Mouse (Mus musculus) stomach, embryonic 16.5 days (tissue): ENCODE measurements around the gene Ccdc169. TPM values are rescaled to one million over a fixed set of nuclear protein-coding genes. Genes with fewer than 3 reads are reported as not detected.

Source experiments
- microRNA-seq: library from miRNA; unstranded; fragments of <30 nt; microRNA quantifications from one replicate; pipeline ENCODE4, GENCODE M21; 2016
- polyA plus RNA-seq: library from polyadenylated mRNA; unstranded; fragments of >200 nt; fragmentation: Nextera tagmentation; extraction: Ambion mirVana; gene quantifications from 2 replicates; pipeline ENCODE4 v1.2.1, GENCODE M21; 2015

Ccdc169 gene
- polyA plus RNA-seq, 1 experiment from 2014 or later: not detected

Small RNA genes lying within 50 kb of the gene (microRNA-seq; reads per million reads assigned to microRNA genes)
- gene Gm22029: not detected

Other genes with a start within 250 kb of the Ccdc169 start
- gene Sertm1, start 221.5 kb upstream of the Ccdc169 start, polyA plus RNA-seq: 0.10 TPM in 2 replicates
- gene Ccna1, start 81.8 kb upstream of the Ccdc169 start, polyA plus RNA-seq: 1.6 and 1.8 TPM in 2 replicates
- gene Spg20, start 25.2 kb upstream of the Ccdc169 start, polyA plus RNA-seq: 36.0 and 40.1 TPM in 2 replicates
- gene Sohlh2, start 44.7 kb downstream of the Ccdc169 start, polyA plus RNA-seq: not detected in 2 replicates
- 9.8 and 11.8 TPM in 2 replicates for gene Dclk1, start 105.0 kb downstream of the Ccdc169 start, polyA plus RNA-seq